Mouse (Mus musculus) heart, embryonic 11.5 days (tissue): ENCODE data around the gene Gm10322. TPM values are rescaled to one million over a fixed set of nuclear protein-coding genes. Genes with fewer than 3 reads are reported as not detected.

Experiments
- ATAC-seq: fragments of 200-750 bp; cut with Nextera tagmentation; replicated peaks from 2 replicates; pipeline ENCODE4 v1.8.0; 2017; ENCODE audit warnings: moderate library complexity; ENCODE audit not compliant: insufficient number of reproducible peaks, low FRiP score, low TSS enrichment
- H3K27ac ChIP-seq: fragments of 300-500 bp; sonication (generic); 2 replicates; pipeline ENCODE4 v1.5.1; 2014; ENCODE audit warnings: mild to moderate bottlenecking, low read depth, low read length
- H3K27me3 ChIP-seq: fragments of 300-500 bp; sonication (generic); 2 replicates; pipeline ENCODE4 v1.6.1; 2014; ENCODE audit warnings: mild to moderate bottlenecking, low read length, mixed read lengths; ENCODE audit not compliant: control insufficient read depth, insufficient read depth
- H3K36me3 ChIP-seq: fragments of 300-500 bp; sonication (generic); 2 replicates; pipeline ENCODE4 v1.6.1; 2014; ENCODE audit warnings: mild to moderate bottlenecking, low read length, moderate library complexity, mixed read lengths; ENCODE audit not compliant: control insufficient read depth, insufficient read depth
- H3K4me1 ChIP-seq: fragments of 300-500 bp; sonication (generic); 2 replicates; pipeline ENCODE4 v1.6.1; 2014; ENCODE audit warnings: low read length; ENCODE audit not compliant: control insufficient read depth, insufficient read depth
- H3K4me2 ChIP-seq: fragments of 300-500 bp; sonication (generic); 2 replicates; pipeline ENCODE4 v1.6.1; 2014; ENCODE audit warnings: mild to moderate bottlenecking, moderate library complexity
- H3K4me3 ChIP-seq: fragments of 300-500 bp; sonication (generic); 2 replicates; pipeline ENCODE4 v1.5.1; 2014; ENCODE audit warnings: low read depth, low read length
- H3K9ac ChIP-seq: fragments of 300-500 bp; sonication (generic); 2 replicates; pipeline ENCODE4 v1.6.1; 2014; ENCODE audit warnings: mild to moderate bottlenecking, low read depth, low read length, moderate library complexity
- H3K9me3 ChIP-seq: fragments of 300-500 bp; sonication (generic); replicated peaks from 2 replicates; pipeline ENCODE4 v1.6.1; 2016; ENCODE audit warnings: low read length; ENCODE audit not compliant: control insufficient read depth
- WGBS: fragments of 180-500 bp; shearing (Covaris S2); extraction: QIAGEN DNeasy Blood & Tissue Kit; methylation state at CpG from one replicate; pipeline ENCODE4 v1.1.7; 2014; ENCODE audit not compliant: insufficient replicate concordance; 5-methylcytosine and 5-hydroxymethylcytosine counted together
- polyA plus RNA-seq: library from polyadenylated mRNA; unstranded; fragments of >200 nt; fragmentation: Nextera tagmentation; extraction: Ambion mirVana; gene quantifications from 2 replicates; pipeline ENCODE4 v1.2.1, GENCODE M21; 2014

The Gm10322 gene
- polyA plus RNA-seq = not detected in 2 replicates

DNA sequence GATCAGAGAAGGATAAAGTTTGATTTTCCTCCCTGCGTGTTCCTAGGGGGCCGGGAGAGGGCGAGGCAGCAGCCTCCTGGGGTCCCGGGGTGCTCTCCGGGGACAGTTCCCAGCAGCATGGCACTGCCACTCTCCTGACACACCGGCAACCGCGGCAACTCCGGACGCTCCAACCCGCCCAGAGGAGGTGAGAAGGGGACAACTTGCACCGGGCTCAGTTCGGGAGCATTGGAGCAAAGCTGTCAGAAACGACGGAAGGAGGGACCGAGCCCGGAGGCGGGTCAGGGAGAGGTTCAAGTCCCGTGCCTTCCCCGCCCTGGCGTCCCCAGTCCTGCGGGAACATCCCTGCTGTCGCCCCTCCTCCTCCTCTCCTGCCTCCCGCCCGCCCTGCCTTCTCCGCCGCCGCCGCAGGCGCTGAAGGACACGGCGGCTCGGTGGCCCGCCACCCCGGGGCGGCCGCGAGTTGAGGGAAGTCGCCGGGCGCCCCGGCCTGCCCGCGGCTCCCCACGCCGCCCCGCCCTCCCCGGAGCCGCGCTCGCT lies at the start of gene Gm10322:
Gm10322 (plus strand) TSS at position 83 of the 540 bp plus-strand sequence.
- ATAC-seq = peak; percentile 82
- no peaks in the 10 kb centered on the region for H3K36me3 ChIP-seq
- WGBS = 1% methylated on average over 47 of the region's 51 CpGs
- H3K4me3 ChIP-seq = peak within 1 kb of the TSS; percentile 78
- peak within 1 kb of the TSS; percentile 78 for H3K27ac ChIP-seq
- peak within 1 kb of the TSS; percentile 93 for H3K4me2 ChIP-seq
- no peaks in the 10 kb centered on the region for H3K27me3 ChIP-seq
- H3K9ac ChIP-seq = peak within 1 kb of the TSS; percentile 88
- peaks cover 11% of the 10 kb centered on the region for H3K4me1 ChIP-seq
- H3K9me3 ChIP-seq = no peaks in the 10 kb centered on the region

DNA sequence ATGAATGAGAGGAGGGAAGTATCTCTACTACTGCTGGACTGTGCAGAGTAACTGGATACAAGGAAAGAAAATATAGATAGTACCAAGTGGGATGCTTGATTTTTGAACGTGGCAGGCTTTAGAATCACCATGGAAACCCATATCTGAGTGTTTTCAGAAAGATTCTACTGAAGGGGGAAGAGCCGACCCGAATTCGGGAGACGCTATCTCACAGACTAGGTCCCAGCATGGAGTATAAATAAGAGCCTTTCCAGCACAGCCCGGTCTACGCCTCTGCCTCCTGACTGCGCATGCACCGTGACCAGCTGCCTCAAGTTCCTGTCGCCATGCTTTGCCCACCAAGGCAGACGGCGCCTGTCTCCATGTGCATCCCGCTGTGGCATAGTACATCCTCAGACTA lies 48.9 kb upstream of the Gm10322 start:
- H3K9ac ChIP-seq = no peak overlapping the region
- no peaks in the 10 kb centered on the region for H3K9me3 ChIP-seq
- no peak overlapping the region for H3K4me2 ChIP-seq
- ATAC-seq = no peak
- H3K4me3 ChIP-seq = no peak overlapping the region
- H3K27ac ChIP-seq = no peak overlapping the region
- H3K36me3 ChIP-seq = no peaks in the 10 kb centered on the region; the same call in 1 of the 2 replicates
- 85% methylated on average over 13 of the region's 13 CpGs for WGBS
- H3K4me1 ChIP-seq = peaks cover 5% of the 10 kb centered on the region
- no peaks in the 10 kb centered on the region for H3K27me3 ChIP-seq

DNA sequence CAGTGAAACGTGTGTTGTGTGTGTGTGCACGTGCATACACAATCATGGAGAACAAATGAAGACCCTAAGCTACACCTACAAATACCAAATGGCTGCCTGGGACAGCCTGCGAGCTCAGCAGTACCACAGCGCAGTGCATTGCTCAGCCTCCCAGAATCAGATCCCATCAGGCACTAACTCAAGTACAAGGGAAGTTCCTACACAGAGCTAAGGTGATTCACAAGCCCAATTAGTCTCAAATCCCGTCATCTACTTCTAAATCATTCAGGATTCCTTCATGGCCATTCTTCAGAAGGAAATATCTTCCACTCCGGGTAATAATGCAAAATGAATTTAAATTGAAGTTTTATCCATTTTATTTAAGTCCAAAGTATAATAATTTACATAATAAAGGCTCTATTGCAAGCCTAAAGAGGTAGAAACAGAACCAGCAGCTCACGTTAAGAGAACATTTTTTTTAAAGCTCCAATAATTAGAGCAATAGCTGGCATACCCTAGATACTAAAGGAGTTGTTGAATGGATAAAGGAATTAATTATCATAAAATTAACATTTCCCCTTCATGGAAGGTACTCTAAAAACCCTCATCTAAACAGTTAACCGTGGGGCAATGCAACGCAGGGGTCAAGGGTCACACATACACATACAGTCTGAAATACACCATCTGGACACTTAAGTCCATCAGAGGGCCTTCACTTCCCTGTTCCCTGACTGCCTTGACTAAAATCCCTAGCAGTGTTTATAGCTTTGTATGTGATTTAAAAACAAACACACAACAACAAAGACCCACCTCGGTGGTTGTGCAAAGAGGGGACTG lies 47.0 kb upstream of the Gm10322 start:
- H3K27ac ChIP-seq = no peak overlapping the region
- H3K36me3 ChIP-seq = no peaks in the 10 kb centered on the region; the same call in 1 of the 2 replicates
- no peak overlapping the region for H3K4me3 ChIP-seq
- H3K4me2 ChIP-seq = no peak overlapping the region
- no peak for ATAC-seq
- H3K9ac ChIP-seq = no peak overlapping the region
- H3K27me3 ChIP-seq = no peaks in the 10 kb centered on the region
- H3K9me3 ChIP-seq = no peaks in the 10 kb centered on the region
- H3K4me1 ChIP-seq = peaks cover 8% of the 10 kb centered on the region
- 79% methylated on average over 10 of the region's 10 CpGs for WGBS

DNA sequence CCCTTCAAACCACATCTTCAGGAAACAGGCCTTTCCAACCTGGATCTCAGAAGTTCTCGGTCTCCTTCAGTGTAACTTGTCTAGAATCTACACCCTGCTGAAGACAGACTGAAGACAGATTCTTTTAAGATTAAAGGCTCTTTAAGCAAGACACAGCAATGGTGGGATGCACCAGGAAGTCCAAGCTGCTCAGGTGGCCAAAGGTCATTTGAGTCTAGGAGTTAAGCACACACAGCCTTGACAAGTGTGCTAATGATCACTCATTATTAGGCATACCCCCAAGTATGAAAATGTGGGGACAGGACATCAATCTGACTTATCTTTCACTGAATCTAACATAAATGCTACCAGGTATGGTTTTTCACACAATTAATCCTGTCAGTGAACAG lies 46.4 kb upstream of the Gm10322 start:
- Histone ChIP-seq H3K4me2 (no peak overlapping the region), H3K27me3 (no peaks in the 10 kb centered on the region), H3K36me3 (no peaks in the 10 kb centered on the region; the same call in 1 of the 2 replicates), H3K9me3 (no peaks in the 10 kb centered on the region), H3K4me1 (peaks cover 8% of the 10 kb centered on the region), H3K4me3 (no peak overlapping the region), H3K9ac (no peak overlapping the region), H3K27ac (no peak overlapping the region)
- no peak for ATAC-seq
- WGBS = 84% methylated on average over 1 of the region's 1 CpGs

DNA sequence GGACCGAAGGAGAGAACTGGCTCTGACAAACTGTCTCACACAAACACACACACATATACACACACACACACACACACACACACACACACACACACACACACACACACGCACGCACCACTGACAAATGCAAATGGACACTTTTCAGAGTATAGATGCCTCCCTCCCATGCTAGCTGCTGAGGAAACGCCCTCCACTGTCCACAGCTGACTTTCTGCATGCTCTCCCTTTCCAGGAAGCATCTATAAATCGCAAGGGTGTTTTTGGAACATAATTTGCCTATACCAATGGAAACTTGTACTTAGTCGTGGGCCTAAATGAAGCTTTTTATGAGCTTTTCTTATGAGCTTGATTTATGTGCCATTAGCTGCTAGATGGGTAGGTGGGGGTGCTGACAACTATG lies 45.5 kb upstream of the Gm10322 start:
- Histone ChIP-seq H3K4me3 (no peak overlapping the region), H3K4me1 (peaks cover 8% of the 10 kb centered on the region), H3K27me3 (no peaks in the 10 kb centered on the region), H3K27ac (peak overlapping the region; percentile 51; the same call in 1 of the 2 replicates), H3K4me2 (no peak overlapping the region), H3K9ac (no peak overlapping the region), H3K36me3 (no peaks in the 10 kb centered on the region; the same call in 1 of the 2 replicates), H3K9me3 (no peaks in the 10 kb centered on the region)
- WGBS = 77% methylated on average over 6 of the region's 6 CpGs
- no peak for ATAC-seq

DNA sequence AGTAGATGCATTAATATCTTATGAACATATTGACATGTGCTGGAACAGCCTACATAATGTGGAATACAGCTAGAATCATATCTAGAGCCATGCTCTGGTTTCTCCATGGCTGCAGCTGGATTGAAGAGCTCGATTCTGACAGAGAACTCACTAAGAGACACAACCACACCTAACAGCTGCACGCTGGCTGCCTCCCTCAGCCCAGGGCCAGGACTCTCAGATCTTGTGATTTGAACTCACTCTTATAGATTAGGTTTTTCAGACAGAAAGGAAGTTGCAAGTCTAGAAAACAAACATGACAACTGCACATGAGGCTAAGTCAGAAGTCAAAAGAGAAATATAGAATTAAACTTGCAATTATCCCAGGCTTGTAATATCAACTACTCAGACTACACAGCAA lies 45.1 kb upstream of the Gm10322 start:
- H3K4me2 ChIP-seq = no peak overlapping the region
- peaks cover 8% of the 10 kb centered on the region for H3K4me1 ChIP-seq
- WGBS = 56% methylated on average over 2 of the region's 2 CpGs
- H3K27me3 ChIP-seq = no peaks in the 10 kb centered on the region
- no peaks in the 10 kb centered on the region for H3K9me3 ChIP-seq
- peak overlapping the region; percentile 51; the same call in 1 of the 2 replicates for H3K27ac ChIP-seq
- no peak for ATAC-seq
- no peaks in the 10 kb centered on the region; the same call in 1 of the 2 replicates for H3K36me3 ChIP-seq
- no peak overlapping the region for H3K4me3 ChIP-seq
- no peak overlapping the region for H3K9ac ChIP-seq

DNA sequence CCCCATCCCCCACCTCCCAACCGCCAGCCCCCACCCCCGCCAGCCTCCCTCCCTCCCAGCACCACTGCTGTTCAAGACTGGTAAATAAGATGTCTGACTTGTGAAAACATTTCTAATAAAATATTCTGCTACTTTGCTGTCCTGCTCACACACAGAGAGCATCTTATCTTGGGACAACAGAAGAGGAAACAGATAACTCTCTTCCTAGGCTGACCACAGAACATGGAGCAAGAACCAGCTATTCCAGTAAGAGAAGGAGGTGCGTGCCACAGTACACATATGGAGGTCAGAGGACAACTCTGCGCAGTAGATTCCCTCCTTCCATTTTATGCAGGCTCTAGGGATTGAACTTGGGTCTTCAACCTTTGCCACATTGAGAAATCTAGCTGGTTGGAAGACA lies 44.6 kb upstream of the Gm10322 start:
- Histone ChIP-seq H3K4me2 (no peak overlapping the region), H3K27me3 (no peaks in the 10 kb centered on the region), H3K4me1 (peaks cover 9% of the 10 kb centered on the region), H3K27ac (peak overlapping the region; percentile 63), H3K9ac (no peak overlapping the region), H3K4me3 (no peak overlapping the region), H3K9me3 (no peaks in the 10 kb centered on the region), H3K36me3 (no peaks in the 10 kb centered on the region; the same call in 1 of the 2 replicates)
- ATAC-seq = no peak
- 64% methylated on average over 4 of the region's 4 CpGs for WGBS

DNA sequence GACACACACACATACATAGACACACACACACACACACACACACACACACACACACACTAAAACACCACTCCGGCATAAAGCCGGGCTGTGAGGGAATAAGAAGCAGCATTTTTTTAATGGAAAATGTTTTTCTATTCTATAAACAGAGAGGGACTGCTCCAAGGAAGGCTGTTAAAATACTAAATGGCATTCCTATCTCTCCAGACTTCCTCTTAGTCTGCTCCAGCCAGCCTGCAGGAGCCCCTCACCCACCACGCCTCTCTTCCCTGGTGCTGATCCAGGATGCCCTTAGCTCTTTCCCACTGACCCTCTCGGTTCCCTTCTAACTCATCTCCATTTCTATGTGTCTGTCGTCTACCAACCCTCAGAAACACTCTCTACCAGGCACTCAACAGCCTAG lies 43.9 kb upstream of the Gm10322 start:
- Histone ChIP-seq H3K4me3 (no peak overlapping the region), H3K4me2 (no peak overlapping the region), H3K36me3 (no peaks in the 10 kb centered on the region; the same call in 1 of the 2 replicates), H3K9ac (no peak overlapping the region), H3K4me1 (peaks cover 11% of the 10 kb centered on the region), H3K9me3 (no peaks in the 10 kb centered on the region), H3K27ac (peak overlapping the region; percentile 63), H3K27me3 (no peaks in the 10 kb centered on the region)
- ATAC-seq = no peak; the same call in 1 of the 2 replicates
- WGBS = 68% methylated on average over 5 of the region's 5 CpGs
